Mouse (Mus musculus) embryonic fibroblast, embryonic 13.5 days (primary cell): ENCODE results near the gene Phf23.
A peak's percentile ranks its signal among the peaks of the same experiment; 100 is the strongest.

Source experiments
- CTCF ChIP-seq: IDR thresholded peaks from 2 replicates; pipeline ENCODE4 v1.5.1; 2011; ENCODE audit warnings: mild to moderate bottlenecking, control low read depth, low read length, moderate library complexity, borderline replicate concordance; ENCODE audit not compliant: insufficient read depth
- POLR2A ChIP-seq: IDR thresholded peaks from 2 replicates; pipeline ENCODE4 v1.6.1; 2011; ENCODE audit warnings: low read depth, mild to moderate bottlenecking, control low read depth, low read length, moderate library complexity

DNA sequence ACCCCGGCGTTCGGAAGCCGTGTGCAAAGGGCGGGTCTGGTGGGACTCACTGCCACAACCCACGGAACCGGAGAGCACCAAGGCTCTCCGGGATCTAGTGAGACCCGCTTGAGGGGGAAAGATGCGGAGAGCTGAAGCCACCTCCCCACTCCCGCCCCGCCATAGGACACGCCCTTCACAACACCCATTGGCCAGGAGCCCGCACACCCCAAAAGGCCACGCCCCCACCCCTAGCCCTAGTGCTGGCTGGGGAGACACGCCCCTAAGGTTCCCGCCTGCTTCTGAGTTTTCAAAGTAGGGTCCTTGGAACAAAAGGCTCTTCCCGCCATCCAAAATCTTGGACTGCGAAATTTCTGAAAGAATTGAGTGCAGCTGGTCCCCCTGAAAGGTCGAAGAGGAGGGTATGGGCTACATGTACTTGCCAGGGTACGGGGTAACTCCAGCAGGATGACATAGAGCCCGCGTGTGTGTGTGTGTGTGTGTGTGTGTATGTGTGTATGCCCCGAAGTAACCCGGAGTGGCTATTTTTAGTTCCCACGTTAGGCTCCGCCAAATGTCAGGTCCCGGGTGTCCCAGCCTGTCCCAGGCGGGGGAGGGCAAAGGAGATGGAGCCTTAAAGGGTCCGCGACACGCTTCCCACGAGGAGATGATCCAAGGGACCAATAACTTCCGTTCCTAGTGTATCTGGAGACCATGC, 47.4 kb upstream of the Phf23 start, which contains the start of gene Slc2a4:
- TF ChIP-seq CTCF (no peak), POLR2A (peak; percentile 52; the same call in 1 of the 2 replicates)
